Mouse (Mus musculus) C2C12 (cell line): ENCODE data around the gene Eif1.

Experiments
- CEBPB ChIP-seq: IDR thresholded peaks from one replicate; pipeline ENCODE4 v1.6.1; 2011; ENCODE audit warnings: low read depth, mild to moderate bottlenecking, control low read depth, moderate library complexity
- CTCF ChIP-seq: IDR thresholded peaks from one replicate; pipeline ENCODE4 v1.5.1; 2011; ENCODE audit not compliant: control insufficient read depth, insufficient read depth, insufficient read length
- MAX ChIP-seq: IDR thresholded peaks from one replicate; pipeline ENCODE4 v1.6.1; 2011; ENCODE audit warnings: mild to moderate bottlenecking, control low read depth
- MYOD1 ChIP-seq: IDR thresholded peaks from one replicate; pipeline ENCODE4 v1.6.1; 2011; ENCODE audit warnings: low read depth; ENCODE audit not compliant: control insufficient read depth, insufficient read length
- MYOG ChIP-seq: IDR thresholded peaks from one replicate; pipeline ENCODE4 v1.6.1; 2011; ENCODE audit not compliant: control insufficient read depth, insufficient read length; ENCODE audit errors: extremely low read depth
- USF1 ChIP-seq: IDR thresholded peaks from one replicate; pipeline ENCODE4 v1.6.1; 2011; ENCODE audit warnings: low read depth, mild to moderate bottlenecking, control low read depth, moderate library complexity

DNA sequence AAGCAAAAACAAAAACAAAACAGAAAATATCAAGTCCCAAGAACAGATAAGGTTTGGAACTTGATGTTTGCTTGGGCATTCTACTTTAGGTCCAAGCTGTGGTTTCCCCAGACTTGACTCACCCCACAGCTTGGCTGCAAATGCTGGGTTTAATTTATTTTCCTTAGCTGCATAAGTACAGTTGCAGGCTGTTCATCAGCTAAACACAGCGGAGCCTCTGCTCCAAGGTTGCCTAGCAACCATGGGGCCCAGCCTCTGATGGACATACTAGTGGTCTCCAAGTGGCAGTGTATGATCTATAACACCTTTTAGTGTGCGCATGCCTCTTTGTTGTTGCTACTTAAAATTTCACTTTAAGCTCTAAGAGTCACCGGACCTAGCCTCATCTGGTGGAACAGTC, 16.0 kb downstream of the Eif1 start:
- TF ChIP-seq CTCF = no peak
- TF ChIP-seq MAX = no peak
- TF ChIP-seq USF1 = no peak
- TF ChIP-seq MYOG = no peak
- TF ChIP-seq CEBPB = no peak
- TF ChIP-seq MYOD1 = no peak
